Mouse (Mus musculus) spleen, adult 2 months (tissue): ENCODE results near the gene Gm42715.
"Not testable (repeated sequence)": the region's sequence is repeated elsewhere in the genome, so short reads cannot be mapped to it uniquely, and the experiment has no call there.

ENCODE experiments used
- CTCF ChIP-seq: fragments of 200-500 bp; IDR thresholded peaks from 2 replicates; pipeline ENCODE4 v1.5.1; 2011; ENCODE audit warnings: mild to moderate bottlenecking, inconsistent platforms; ENCODE audit not compliant: insufficient read depth, insufficient read length, insufficient replicate concordance; ENCODE audit errors: extremely low read depth
- POLR2A ChIP-seq: fragments of 200-500 bp; IDR thresholded peaks from 2 replicates; pipeline ENCODE4 v1.6.1; 2011; ENCODE audit warnings: low read depth, low read length, inconsistent platforms

DNA sequence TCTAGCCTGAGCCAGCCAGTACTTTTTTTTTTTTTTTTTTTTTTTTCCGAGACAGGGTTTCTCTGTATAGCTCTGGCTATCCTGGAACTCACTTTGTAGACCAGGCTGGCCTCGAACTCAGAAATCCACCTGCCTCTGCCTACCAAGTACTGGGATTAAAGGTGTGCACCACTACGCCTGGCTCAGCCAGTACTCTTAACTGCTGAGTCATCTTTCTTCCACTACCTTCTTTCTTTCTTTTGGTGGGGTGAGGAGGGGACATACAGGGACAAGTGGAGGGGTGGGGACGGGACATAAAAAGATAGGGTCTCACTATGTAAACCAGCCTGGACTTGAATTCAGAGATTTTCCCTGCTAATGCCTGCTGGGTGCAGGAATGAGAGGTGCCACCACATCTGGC is 9.6 kb upstream of the Gm42715 start:
- TF ChIP-seq POLR2A, CTCF: not testable (repeated sequence)
